Mouse (Mus musculus): ENCODE measurements around the gene Galnt11. TPM values are rescaled to one million over a fixed set of nuclear protein-coding genes. Genes with fewer than 3 reads are reported as not detected.

Galnt11 gene
- polyA plus RNA-seq, 1 experiment from 2014 or later: 59.6 TPM

DNA sequence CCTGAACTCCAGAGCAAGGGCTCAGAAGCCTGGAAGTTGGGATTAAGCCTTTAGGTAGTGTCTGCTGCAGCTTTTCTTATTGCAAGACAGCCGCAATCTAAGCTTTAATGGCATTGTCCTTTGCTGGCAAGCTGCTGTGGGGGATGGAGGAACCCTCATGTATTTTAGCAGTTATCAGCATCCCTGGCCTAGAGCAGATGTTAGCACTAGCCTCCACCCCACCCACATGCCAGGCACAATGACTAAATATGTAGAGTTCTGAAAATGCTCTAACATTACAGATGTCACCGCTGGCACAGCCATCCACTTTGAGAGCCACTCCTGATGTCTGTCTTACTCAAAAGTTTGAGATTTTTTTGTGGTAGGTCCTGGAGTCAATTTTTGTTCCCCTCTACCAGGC is 35.0 kb downstream of the Galnt11 start:
- H3K4me2 ChIP-seq: no peak overlapping the region
- no peak for ATAC-seq (ENCODE audit: low FRiP score)
- H3K9ac ChIP-seq (replicated peaks): no peak overlapping the region
- H3K27ac ChIP-seq (replicated peaks): no peak overlapping the region
- H3K4me1 ChIP-seq: no peaks in the 10 kb centered on the region
- H3K27me3 ChIP-seq (replicated peaks): no peaks in the 10 kb centered on the region
- H3K9me3 ChIP-seq (replicated peaks): no peaks in the 10 kb centered on the region
- peaks cover 88% of the 10 kb centered on the region for H3K36me3 ChIP-seq
- H3K4me3 ChIP-seq (replicated peaks): no peak overlapping the region
- WGBS: 89% methylated on average over 2 of the region's 2 CpGs

DNA sequence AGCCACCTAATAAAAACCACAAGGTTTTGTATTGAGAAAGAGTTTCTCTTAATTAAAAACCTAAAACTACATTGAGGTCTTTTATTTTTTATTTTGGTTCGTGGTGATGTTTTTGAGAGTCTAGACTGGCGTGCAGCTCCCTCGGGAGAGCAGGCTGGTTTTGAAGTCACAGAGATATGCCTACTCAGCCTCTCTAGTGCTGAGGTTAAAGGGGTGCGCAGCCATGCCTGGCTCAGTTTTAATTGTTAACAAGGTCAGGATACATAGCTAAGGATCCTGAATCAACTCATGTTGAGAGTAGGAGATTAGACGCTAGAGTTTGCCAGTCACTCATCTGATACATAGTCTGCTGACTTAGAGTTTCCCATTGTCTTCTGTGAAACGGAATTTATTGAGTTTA is 39.7 kb downstream of the Galnt11 start:
- ATAC-seq (ENCODE audit: low FRiP score): no peak
- no peak overlapping the region for H3K9ac ChIP-seq (replicated peaks)
- no peaks in the 10 kb centered on the region for H3K27me3 ChIP-seq (replicated peaks)
- no peak overlapping the region for H3K27ac ChIP-seq (replicated peaks)
- no peak overlapping the region for H3K4me3 ChIP-seq (replicated peaks)
- no peaks in the 10 kb centered on the region for H3K9me3 ChIP-seq (replicated peaks)
- no peak overlapping the region for H3K4me2 ChIP-seq
- peaks cover 86% of the 10 kb centered on the region for H3K36me3 ChIP-seq
- H3K4me1 ChIP-seq: no peaks in the 10 kb centered on the region
- WGBS: 86% methylated on average over 6 of the region's 6 CpGs

DNA sequence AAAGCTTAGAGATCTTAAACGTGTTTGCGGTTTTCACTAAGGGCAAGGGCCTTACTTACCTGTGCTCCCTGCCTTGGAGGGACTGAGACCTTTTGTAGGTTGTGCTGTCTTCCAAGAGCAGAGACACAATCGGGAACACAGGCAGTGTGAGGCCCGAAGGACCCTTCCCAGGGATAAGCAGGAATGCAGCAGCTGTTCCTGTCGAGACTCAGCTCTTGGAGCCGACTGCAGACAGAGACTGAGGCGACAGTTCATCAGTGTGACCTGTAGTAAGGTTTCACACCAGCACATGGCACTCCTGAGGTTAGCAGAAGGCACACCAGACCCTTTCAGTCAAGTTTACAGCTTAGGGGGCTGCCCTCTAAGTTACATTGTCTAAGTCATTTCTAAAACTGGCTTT is 40.6 kb downstream of the Galnt11 start:
- Histone ChIP-seq H3K4me2 (no peak overlapping the region), H3K4me3 (replicated peaks) (no peak overlapping the region), H3K36me3 (peaks cover 84% of the 10 kb centered on the region), H3K27me3 (replicated peaks) (no peaks in the 10 kb centered on the region), H3K9me3 (replicated peaks) (no peaks in the 10 kb centered on the region), H3K4me1 (no peaks in the 10 kb centered on the region), H3K9ac (replicated peaks) (no peak overlapping the region), H3K27ac (replicated peaks) (no peak overlapping the region)
- no peak for ATAC-seq (ENCODE audit: low FRiP score)
- WGBS: 87% methylated on average over 7 of the region's 7 CpGs

- Histone ChIP-seq H3K27me3 (replicated peaks) (no peaks in the 10 kb centered on the region), H3K9me3 (replicated peaks) (no peaks in the 10 kb centered on the region), H3K9ac (replicated peaks) (no peak overlapping the region), H3K4me3 (replicated peaks) (no peak overlapping the region), H3K36me3 (peaks cover 74% of the 10 kb centered on the region), H3K4me1 (no peaks in the 10 kb centered on the region), H3K4me2 (no peak overlapping the region), H3K27ac (replicated peaks) (no peak overlapping the region)
- ATAC-seq (ENCODE audit: low FRiP score): no peak
- 95% methylated on average over 4 of the region's 4 CpGs for WGBS
These were observed 46.7 kb downstream of the Galnt11 start for GRCm38 (mm10) chr5:25268258-25268888.

DNA sequence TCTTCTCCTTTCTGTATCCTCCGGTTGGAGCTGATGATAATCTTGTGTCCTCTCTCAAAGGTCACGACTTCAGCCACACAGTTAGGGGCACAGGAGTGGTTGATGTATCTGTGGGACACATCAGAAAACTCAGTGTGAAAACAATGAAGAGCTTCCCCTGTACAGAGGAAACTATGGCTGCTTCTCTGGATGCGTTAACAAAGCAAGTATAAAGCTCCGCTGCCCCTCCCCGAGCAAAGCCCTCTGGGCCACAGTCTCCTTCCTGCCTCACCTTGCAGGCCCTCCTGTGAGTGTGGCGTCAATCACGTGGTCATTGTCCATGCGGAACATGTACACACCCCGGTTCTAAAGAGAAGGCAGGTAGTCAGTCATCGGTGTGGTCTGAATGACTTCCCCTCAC is 53.9 kb downstream of the Galnt11 start:
- Histone ChIP-seq H3K9ac (replicated peaks) (no peak overlapping the region), H3K4me3 (replicated peaks) (no peak overlapping the region), H3K9me3 (replicated peaks) (no peaks in the 10 kb centered on the region), H3K27me3 (replicated peaks) (no peaks in the 10 kb centered on the region), H3K27ac (replicated peaks) (no peak overlapping the region), H3K4me2 (no peak overlapping the region), H3K36me3 (peaks cover 65% of the 10 kb centered on the region), H3K4me1 (no peaks in the 10 kb centered on the region)
- ATAC-seq (ENCODE audit: low FRiP score): no peak
- 93% methylated on average over 10 of the region's 10 CpGs for WGBS

GRCm38 (mm10) chr5:25276365-25276764 is 54.7 kb downstream of the Galnt11 start:
- no peak for ATAC-seq (ENCODE audit: low FRiP score)
- no peak overlapping the region for H3K4me2 ChIP-seq
- H3K27ac ChIP-seq (replicated peaks): no peak overlapping the region
- H3K36me3 ChIP-seq: peaks cover 68% of the 10 kb centered on the region
- no peaks in the 10 kb centered on the region for H3K27me3 ChIP-seq (replicated peaks)
- H3K4me1 ChIP-seq: no peaks in the 10 kb centered on the region
- 84% methylated on average over 6 of the region's 6 CpGs for WGBS
- H3K9ac ChIP-seq (replicated peaks): no peak overlapping the region
- H3K9me3 ChIP-seq (replicated peaks): no peaks in the 10 kb centered on the region
- H3K4me3 ChIP-seq (replicated peaks): no peak overlapping the region

DNA sequence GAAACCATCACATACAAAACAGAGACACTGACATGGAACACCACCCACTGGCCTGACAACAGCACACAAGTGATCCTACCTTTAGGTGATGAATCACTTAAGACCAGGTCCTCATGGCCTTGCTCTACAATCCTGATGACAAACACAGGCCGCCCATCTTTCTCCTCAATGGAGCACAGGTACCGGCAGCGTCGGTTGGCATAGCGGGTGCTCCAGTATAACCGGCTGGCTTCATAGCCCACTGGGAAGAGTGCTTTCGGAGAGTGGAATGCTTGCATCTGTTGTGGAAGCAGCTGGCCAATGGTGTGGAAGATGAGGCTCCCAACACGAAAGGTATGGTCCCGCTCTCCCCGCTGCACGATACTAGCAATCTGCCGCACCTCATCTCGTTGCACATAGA is 62.3 kb downstream of the Galnt11 start:
- Histone ChIP-seq H3K4me2 (no peak overlapping the region), H3K27me3 (replicated peaks) (no peaks in the 10 kb centered on the region), H3K4me1 (no peaks in the 10 kb centered on the region), H3K9ac (replicated peaks) (no peak overlapping the region), H3K9me3 (replicated peaks) (no peaks in the 10 kb centered on the region), H3K27ac (replicated peaks) (no peak overlapping the region), H3K36me3 (peaks cover 79% of the 10 kb centered on the region), H3K4me3 (replicated peaks) (no peak overlapping the region)
- ATAC-seq (ENCODE audit: low FRiP score): no peak
- WGBS: 97% methylated on average over 13 of the region's 13 CpGs

GRCm38 (mm10) chr5:25296830-25297229 is 75.1 kb downstream of the Galnt11 start:
- Histone ChIP-seq H3K27me3 (replicated peaks) (no peaks in the 10 kb centered on the region), H3K4me2 (no peak overlapping the region), H3K4me1 (no peaks in the 10 kb centered on the region), H3K9me3 (replicated peaks) (no peaks in the 10 kb centered on the region), H3K4me3 (replicated peaks) (no peak overlapping the region), H3K9ac (replicated peaks) (no peak overlapping the region), H3K27ac (replicated peaks) (no peak overlapping the region), H3K36me3 (peaks cover 40% of the 10 kb centered on the region)
- no peak for ATAC-seq (ENCODE audit: low FRiP score)
- WGBS: 78% methylated on average over 3 of the region's 3 CpGs

- no peaks in the 10 kb centered on the region for H3K4me1 ChIP-seq
- H3K27me3 ChIP-seq (replicated peaks): no peaks in the 10 kb centered on the region
- no peak overlapping the region for H3K4me3 ChIP-seq (replicated peaks)
- peaks cover 44% of the 10 kb centered on the region for H3K36me3 ChIP-seq
- no peak for ATAC-seq (ENCODE audit: low FRiP score)
- no peak overlapping the region for H3K4me2 ChIP-seq
- no peaks in the 10 kb centered on the region for H3K9me3 ChIP-seq (replicated peaks)
- WGBS: 99% methylated on average over 2 of the region's 2 CpGs
- H3K27ac ChIP-seq (replicated peaks): no peak overlapping the region
- no peak overlapping the region for H3K9ac ChIP-seq (replicated peaks)
These were observed 88.5 kb downstream of the Galnt11 start for GRCm38 (mm10) chr5:25310226-25310625.

DNA sequence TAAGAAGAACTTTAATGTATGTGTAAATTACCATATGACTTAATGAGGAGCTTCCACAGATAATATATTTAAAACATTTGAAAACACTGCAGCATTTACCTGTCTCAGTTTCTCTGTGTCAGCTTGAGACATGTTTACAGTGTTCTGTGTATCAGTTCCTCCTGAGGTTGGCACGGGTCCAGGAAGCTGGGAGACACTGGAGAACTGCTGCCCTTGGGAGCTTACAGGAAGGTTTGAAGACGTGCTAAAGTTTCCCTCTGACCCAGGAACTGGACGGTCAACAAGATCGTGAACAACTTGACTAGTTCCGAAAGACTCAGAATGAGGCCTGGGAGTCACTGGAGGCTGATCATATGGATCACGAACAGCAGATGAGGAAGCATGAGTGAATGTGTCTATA is 92.2 kb downstream of the Galnt11 start:
- peaks cover 61% of the 10 kb centered on the region for H3K36me3 ChIP-seq
- no peak overlapping the region for H3K4me2 ChIP-seq
- no peaks in the 10 kb centered on the region for H3K27me3 ChIP-seq (replicated peaks)
- no peak overlapping the region for H3K4me3 ChIP-seq (replicated peaks)
- H3K4me1 ChIP-seq: no peaks in the 10 kb centered on the region
- no peak for ATAC-seq (ENCODE audit: low FRiP score)
- H3K9me3 ChIP-seq (replicated peaks): no peaks in the 10 kb centered on the region
- WGBS: 90% methylated on average over 6 of the region's 6 CpGs
- H3K9ac ChIP-seq (replicated peaks): no peak overlapping the region
- no peak overlapping the region for H3K27ac ChIP-seq (replicated peaks)

All from neural tube, embryonic 15.5 days (tissue).